Mouse (Mus musculus) liver, adult 2 months (tissue): ENCODE measurements around the gene Trim10.

Experiments
- CTCF ChIP-seq: fragments of 200-500 bp; IDR thresholded peaks from 2 replicates; pipeline ENCODE4 v1.5.1; 2011; ENCODE audit warnings: low read depth, low read length, control low read depth
- POLR2A ChIP-seq: fragments of 200-500 bp; IDR thresholded peaks from 2 replicates; pipeline ENCODE4 v1.6.1; 2011; ENCODE audit warnings: low read length, control low read depth; ENCODE audit not compliant: insufficient read depth; ENCODE audit errors: extremely low read depth

DNA sequence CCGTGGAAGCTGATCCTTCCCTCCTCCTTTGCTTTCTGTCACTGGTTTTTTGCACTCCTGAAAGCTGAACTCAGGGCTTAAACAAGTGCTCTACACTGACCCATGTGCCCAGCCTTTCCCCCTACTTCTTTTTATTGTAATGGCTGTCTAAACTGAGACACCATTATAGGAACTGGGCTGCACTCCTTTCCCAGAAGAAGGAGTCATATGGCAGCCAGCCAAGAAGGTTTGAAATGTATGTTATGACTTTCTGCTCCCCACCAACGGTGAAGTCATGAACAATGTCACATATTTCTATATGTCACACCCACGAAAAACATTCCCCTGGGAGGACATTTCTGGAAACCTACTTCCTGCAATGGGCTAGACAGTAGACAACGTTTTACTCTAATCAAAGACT, 5.3 kb downstream of the Trim10 start:
- TF ChIP-seq CTCF, result no peak
- TF ChIP-seq POLR2A, result no peak
